Mouse (Mus musculus) MEL (cell line): ENCODE results near the gene Pip5k1a.

Source experiments
- E2F4 ChIP-seq: IDR thresholded peaks from 2 replicates; pipeline ENCODE4 v1.6.1; 2011; ENCODE audit warnings: low read depth, low read length, improper control_type of control experiment, borderline replicate concordance
- GATA1 ChIP-seq: IDR thresholded peaks from 2 replicates; pipeline ENCODE4 v1.6.1; 2011; ENCODE audit warnings: low read depth, low read length, improper control_type of control experiment
- POLR2A ChIP-seq, 2 experiments: IDR thresholded peaks; 2 replicates each; pipeline ENCODE4 v1.6.1; 2011 to 2012; ENCODE audit warnings: low read length in 2 of 2, mild to moderate bottlenecking in 2 of 2, control low read depth in 1 of 2, improper control_type of control experiment in 1 of 2, low read depth in 1 of 2, moderate library complexity in 1 of 2; ENCODE audit not compliant: control insufficient read depth in 1 of 2, insufficient read depth in 1 of 2, poor library complexity in 1 of 2
- POLR2AphosphoS2 ChIP-seq: IDR thresholded peaks from 2 replicates; pipeline ENCODE4 v1.6.1; 2011; ENCODE audit warnings: low read length, improper control_type of control experiment
- SIN3A ChIP-seq: IDR thresholded peaks from 2 replicates; pipeline ENCODE4 v1.6.1; 2012; ENCODE audit warnings: low read length, improper control_type of control experiment, inconsistent platforms
- TAL1 ChIP-seq: IDR thresholded peaks from 2 replicates; pipeline ENCODE4 v1.6.1; 2012; ENCODE audit warnings: mild to moderate bottlenecking, inconsistent platforms, low read length, moderate library complexity, mixed read lengths
- ZNF384 ChIP-seq: IDR thresholded peaks from 2 replicates; pipeline ENCODE4 v1.6.1; 2012; ENCODE audit warnings: low read depth, mild to moderate bottlenecking, inconsistent platforms, low read length, improper control_type of control experiment

GRCm38 (mm10) chr3:95016532-95017056, 90.1 kb downstream of the Pip5k1a start:
- no peak for TF ChIP-seq GATA1
- no peak; a peak in 1 of 4 replicates for TF ChIP-seq POLR2A (IDR thresholded peaks at IDR 0.05; ENCODE audit: control insufficient read depth in 1 of 2, insufficient read depth in 1 of 2, low read depth in 1 of 2, low read length in 2 of 2, poor library complexity in 1 of 2)
- no peak for TF ChIP-seq E2F4
- TF ChIP-seq ZNF384 = no peak
- no peak for TF ChIP-seq TAL1
- no peak; the same call in 1 of the 2 replicates for TF ChIP-seq SIN3A
- no peak for TF ChIP-seq POLR2AphosphoS2
